Mouse (Mus musculus) midbrain, embryonic 15.5 days (tissue): ENCODE measurements around the gene Ndufb8. TPM values are rescaled to one million over a fixed set of nuclear protein-coding genes. Genes with fewer than 3 reads are reported as not detected.

ENCODE experiments used
- ATAC-seq: fragments of 200-750 bp; cut with Nextera tagmentation; replicated peaks from 2 replicates; pipeline ENCODE4 v1.8.0; 2017; ENCODE audit warnings: moderate TSS enrichment
- H3K27ac ChIP-seq: fragments of 300-500 bp; sonication (generic); 2 replicates; pipeline ENCODE4 v1.5.1; 2015; ENCODE audit warnings: mild to moderate bottlenecking, inconsistent platforms
- H3K27me3 ChIP-seq: fragments of 300-500 bp; sonication (generic); replicated peaks from 2 replicates; pipeline ENCODE4 v1.6.1; 2015; ENCODE audit warnings: inconsistent platforms
- H3K36me3 ChIP-seq: fragments of 300-500 bp; sonication (generic); replicated peaks from 2 replicates; pipeline ENCODE4 v1.6.1; 2015; ENCODE audit warnings: inconsistent platforms
- H3K4me1 ChIP-seq: fragments of 300-500 bp; sonication (generic); 2 replicates; pipeline ENCODE4 v1.6.1; 2015; ENCODE audit warnings: inconsistent platforms
- H3K4me2 ChIP-seq: fragments of 300-500 bp; sonication (generic); 2 replicates; pipeline ENCODE4 v1.6.1; 2015; ENCODE audit warnings: inconsistent platforms, mild to moderate bottlenecking, moderate library complexity
- H3K4me3 ChIP-seq: fragments of 300-500 bp; sonication (generic); 2 replicates; pipeline ENCODE4 v1.5.1; 2015; ENCODE audit warnings: mild to moderate bottlenecking, inconsistent platforms
- H3K9ac ChIP-seq: fragments of 300-500 bp; sonication (generic); 2 replicates; pipeline ENCODE4 v1.6.1; 2015; ENCODE audit warnings: mild to moderate bottlenecking, inconsistent platforms
- H3K9me3 ChIP-seq: fragments of 300-500 bp; sonication (generic); 2 replicates; pipeline ENCODE4 v1.6.1; 2016; ENCODE audit warnings: inconsistent platforms
- WGBS: fragments of 180-500 bp; shearing (Covaris S2); methylation state at CpG from one replicate; pipeline ENCODE4 v1.1.7; 2015; ENCODE audit warnings: mixed read lengths; 5-methylcytosine and 5-hydroxymethylcytosine counted together
- polyA plus RNA-seq: library from polyadenylated mRNA; unstranded; fragments of >200 nt; fragmentation: Nextera tagmentation; extraction: Ambion mirVana; gene quantifications from 2 replicates; pipeline ENCODE4 v1.2.1, GENCODE M21; 2015

Ndufb8 gene
- polyA plus RNA-seq, 1 experiment from 2014 or later: 601 TPM

- Histone ChIP-seq H3K27me3 (peaks cover 89% of the 10 kb centered on the region), H3K9me3 (no peaks in the 10 kb centered on the region), H3K27ac (no peak overlapping the region), H3K36me3 (no peaks in the 10 kb centered on the region), H3K4me3 (no peak overlapping the region), H3K9ac (no peak overlapping the region), H3K4me1 (peaks cover 10% of the 10 kb centered on the region; the same call in 1 of the 2 replicates), H3K4me2 (no peak overlapping the region)
- no peak for ATAC-seq
- 18% methylated on average over 7 of the region's 7 CpGs for WGBS
These were observed 36.1 kb downstream of the Ndufb8 start for GRCm38 (mm10) chr19:44519152-44519551.

GRCm38 (mm10) chr19:44517996-44518768 lies 37.1 kb downstream of the Ndufb8 start:
- no peak for ATAC-seq
- peaks cover 89% of the 10 kb centered on the region for H3K27me3 ChIP-seq
- no peak overlapping the region for H3K27ac ChIP-seq
- no peaks in the 10 kb centered on the region for H3K9me3 ChIP-seq
- H3K4me3 ChIP-seq: no peak overlapping the region
- H3K36me3 ChIP-seq: no peaks in the 10 kb centered on the region
- 39% methylated on average over 12 of the region's 12 CpGs for WGBS
- H3K4me2 ChIP-seq: no peak overlapping the region
- no peak overlapping the region for H3K9ac ChIP-seq
- peaks cover 10% of the 10 kb centered on the region; the same call in 1 of the 2 replicates for H3K4me1 ChIP-seq

- Histone ChIP-seq H3K4me3 (no peak overlapping the region), H3K27ac (no peak overlapping the region), H3K4me1 (peaks cover 29% of the 10 kb centered on the region), H3K4me2 (no peak overlapping the region), H3K9ac (no peak overlapping the region), H3K9me3 (no peaks in the 10 kb centered on the region), H3K36me3 (no peaks in the 10 kb centered on the region), H3K27me3 (peaks cover 92% of the 10 kb centered on the region)
- 21% methylated on average over 6 of the region's 6 CpGs for WGBS
- no peak for ATAC-seq
These were observed 39.5 kb downstream of the Ndufb8 start for GRCm38 (mm10) chr19:44515769-44516168.

DNA sequence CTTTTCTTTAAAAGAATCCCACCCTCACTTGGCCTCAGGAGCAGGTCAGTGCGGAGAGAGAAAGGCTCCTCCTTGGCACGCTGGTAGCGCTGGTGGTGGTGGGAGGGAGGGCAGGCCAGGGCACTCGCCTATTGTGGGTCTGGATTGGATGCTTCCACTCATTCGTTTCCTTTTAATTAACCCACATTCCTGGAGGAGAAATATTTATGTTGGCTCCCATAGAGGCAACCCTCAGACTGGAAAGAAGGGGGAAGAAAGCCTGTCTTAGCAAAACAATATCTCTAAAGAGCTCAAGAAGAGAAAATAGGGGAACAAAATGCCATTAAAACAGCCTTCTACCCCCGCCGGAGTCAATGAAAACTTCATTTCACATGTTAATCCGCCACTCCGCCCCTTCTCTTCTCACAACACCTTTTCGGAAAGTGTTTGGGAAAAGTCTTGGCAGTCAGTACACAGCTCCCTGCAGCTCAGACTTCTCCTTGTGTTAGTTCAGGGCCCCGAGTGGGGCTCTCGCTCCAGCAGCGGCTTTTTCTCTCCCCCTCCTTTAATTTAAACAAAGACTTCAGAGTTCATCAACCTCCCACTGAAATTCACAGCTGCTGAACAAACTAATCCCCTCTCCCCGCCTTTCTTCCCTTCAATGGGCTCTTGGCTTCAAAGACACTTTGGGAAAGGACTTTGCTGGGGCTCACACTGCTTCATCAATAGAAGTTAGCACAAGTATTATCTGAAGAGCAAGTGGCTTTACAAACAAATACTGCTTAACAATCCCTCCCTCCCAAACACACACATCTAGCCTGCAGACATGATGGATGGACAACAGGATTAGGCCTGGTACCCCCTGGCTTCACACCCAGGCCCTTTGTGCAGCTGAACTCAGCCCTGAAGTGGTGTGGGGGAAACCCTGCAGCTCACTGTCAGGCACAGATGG lies 40.5 kb downstream of the Ndufb8 start:
- Histone ChIP-seq H3K4me1 (peaks cover 34% of the 10 kb centered on the region), H3K9ac (no peak overlapping the region), H3K9me3 (no peaks in the 10 kb centered on the region), H3K36me3 (no peaks in the 10 kb centered on the region), H3K27ac (no peak overlapping the region), H3K27me3 (peaks cover 93% of the 10 kb centered on the region), H3K4me3 (no peak overlapping the region), H3K4me2 (no peak overlapping the region)
- 4% methylated on average over 14 of the region's 14 CpGs for WGBS
- peak; percentile 74 for ATAC-seq

- Histone ChIP-seq H3K4me3 (no peak overlapping the region), H3K27ac (no peak overlapping the region), H3K4me1 (peaks cover 34% of the 10 kb centered on the region), H3K9ac (no peak overlapping the region), H3K9me3 (no peaks in the 10 kb centered on the region), H3K36me3 (no peaks in the 10 kb centered on the region), H3K4me2 (no peak overlapping the region), H3K27me3 (peaks cover 94% of the 10 kb centered on the region)
- 8% methylated on average over 7 of the region's 7 CpGs for WGBS
- ATAC-seq: no peak
These were observed 41.2 kb downstream of the Ndufb8 start for GRCm38 (mm10) chr19:44513921-44514482.

GRCm38 (mm10) chr19:44513054-44513833 lies 42.0 kb downstream of the Ndufb8 start:
- no peak overlapping the region for H3K9ac ChIP-seq
- no peaks in the 10 kb centered on the region for H3K36me3 ChIP-seq
- H3K9me3 ChIP-seq: no peaks in the 10 kb centered on the region
- H3K27me3 ChIP-seq: peaks cover 92% of the 10 kb centered on the region
- 5% methylated on average over 11 of the region's 11 CpGs for WGBS
- H3K4me3 ChIP-seq: no peak overlapping the region
- no peak overlapping the region for H3K27ac ChIP-seq
- H3K4me1 ChIP-seq: peaks cover 34% of the 10 kb centered on the region
- no peak overlapping the region for H3K4me2 ChIP-seq
- no peak for ATAC-seq

- Histone ChIP-seq H3K27ac (no peak overlapping the region), H3K4me3 (no peak overlapping the region), H3K4me1 (peaks cover 34% of the 10 kb centered on the region), H3K9ac (no peak overlapping the region), H3K9me3 (no peaks in the 10 kb centered on the region), H3K27me3 (peaks cover 92% of the 10 kb centered on the region), H3K36me3 (no peaks in the 10 kb centered on the region), H3K4me2 (no peak overlapping the region; the same call in 1 of the 2 replicates)
- 19% methylated on average over 5 of the region's 5 CpGs for WGBS
- no peak for ATAC-seq
These were observed 42.6 kb downstream of the Ndufb8 start for GRCm38 (mm10) chr19:44512601-44513000.

- Histone ChIP-seq H3K36me3 (no peaks in the 10 kb centered on the region), H3K4me1 (peaks cover 34% of the 10 kb centered on the region), H3K27me3 (peaks cover 92% of the 10 kb centered on the region), H3K4me3 (peak overlapping the region; percentile 39), H3K4me2 (peak overlapping the region; percentile 75), H3K27ac (no peak overlapping the region), H3K9me3 (no peaks in the 10 kb centered on the region), H3K9ac (peak overlapping the region; percentile 9; the same call in 1 of the 2 replicates)
- WGBS: under 1% methylated on average over 64 of the region's 66 CpGs
- ATAC-seq: peak; percentile 49
These were observed 43.6 kb downstream of the Ndufb8 start for GRCm38 (mm10) chr19:44511451-44512231.

DNA sequence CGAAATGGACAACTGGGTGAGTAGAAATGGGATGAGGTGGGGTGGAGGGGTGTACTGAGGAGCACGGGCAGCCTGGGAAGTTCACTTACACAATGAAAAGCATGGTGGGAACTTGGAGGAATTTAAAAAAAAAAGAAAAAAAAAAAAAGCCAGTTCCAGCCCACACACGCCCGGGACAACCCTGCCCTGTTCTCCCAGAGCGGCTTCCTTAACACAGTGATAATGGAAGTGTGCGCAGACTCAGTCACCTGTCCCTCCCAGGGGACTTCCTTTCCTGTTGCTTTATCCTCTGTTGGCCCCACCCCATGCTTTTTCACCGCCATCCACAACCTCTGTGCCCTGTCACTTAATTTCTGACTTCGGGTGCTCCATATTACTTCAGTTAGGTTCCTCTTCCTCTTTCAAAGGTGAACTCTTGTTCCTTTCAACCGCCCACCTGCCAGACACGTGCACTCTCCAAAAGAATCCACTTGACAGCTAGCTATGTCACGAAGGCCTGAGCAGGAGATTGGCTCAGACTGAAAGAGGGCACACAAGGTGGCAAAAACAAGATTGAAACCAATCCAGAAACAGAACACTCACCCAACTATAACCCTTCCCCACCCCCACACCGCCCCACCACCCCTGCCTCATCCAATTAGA lies 44.6 kb downstream of the Ndufb8 start:
- ATAC-seq: no peak
- H3K9ac ChIP-seq: no peak overlapping the region
- WGBS: 9% methylated on average over 12 of the region's 12 CpGs
- no peaks in the 10 kb centered on the region for H3K9me3 ChIP-seq
- H3K36me3 ChIP-seq: no peaks in the 10 kb centered on the region
- H3K4me1 ChIP-seq: peaks cover 34% of the 10 kb centered on the region
- H3K27ac ChIP-seq: no peak overlapping the region
- H3K4me2 ChIP-seq: peak overlapping the region; percentile 75
- peaks cover 89% of the 10 kb centered on the region for H3K27me3 ChIP-seq
- H3K4me3 ChIP-seq: peak overlapping the region; percentile 39; the same call in 1 of the 2 replicates

GRCm38 (mm10) chr19:44502741-44503140 lies 52.5 kb downstream of the Ndufb8 start:
- Histone ChIP-seq H3K4me3 (no peak overlapping the region), H3K4me1 (no peaks in the 10 kb centered on the region), H3K4me2 (no peak overlapping the region), H3K9ac (no peak overlapping the region), H3K27ac (no peak overlapping the region), H3K9me3 (no peaks in the 10 kb centered on the region), H3K36me3 (no peaks in the 10 kb centered on the region), H3K27me3 (peaks cover 90% of the 10 kb centered on the region)
- WGBS: 81% methylated on average over 4 of the region's 4 CpGs
- ATAC-seq: no peak

GRCm38 (mm10) chr19:44501925-44502324 lies 53.3 kb downstream of the Ndufb8 start:
- no peak overlapping the region for H3K9ac ChIP-seq
- H3K4me3 ChIP-seq: no peak overlapping the region
- H3K36me3 ChIP-seq: no peaks in the 10 kb centered on the region
- WGBS: 85% methylated on average over 6 of the region's 6 CpGs
- H3K4me2 ChIP-seq: no peak overlapping the region
- no peaks in the 10 kb centered on the region for H3K9me3 ChIP-seq
- H3K4me1 ChIP-seq: no peaks in the 10 kb centered on the region
- ATAC-seq: no peak
- H3K27me3 ChIP-seq: peaks cover 89% of the 10 kb centered on the region
- H3K27ac ChIP-seq: no peak overlapping the region
